Mouse (Mus musculus) olfactory bulb, adult 2 months (tissue): Measurements from ENCODE around the gene Wdr61. TPM values are rescaled to one million over a fixed set of nuclear protein-coding genes. Genes with fewer than 3 reads are reported as not detected.
A peak's percentile ranks its signal among the peaks of the same experiment; 100 is the strongest.

Source experiments
- H3K27ac ChIP-seq: fragments of 200-500 bp; 2 replicates; pipeline ENCODE4 v1.5.1; 2012; ENCODE audit warnings: low read depth, low read length; ENCODE audit not compliant: insufficient read depth
- H3K4me1 ChIP-seq: fragments of 200-500 bp; 2 replicates; pipeline ENCODE4 v1.6.1; 2012; ENCODE audit warnings: low read length; ENCODE audit not compliant: control insufficient read depth, insufficient read depth
- H3K4me3 ChIP-seq: fragments of 200-500 bp; 2 replicates; pipeline ENCODE4 v1.5.1; 2012; ENCODE audit warnings: mild to moderate bottlenecking, low read depth, low read length, moderate library complexity; ENCODE audit not compliant: insufficient read depth
- CTCF ChIP-seq: fragments of 200-500 bp; IDR thresholded peaks from 2 replicates; pipeline ENCODE4 v1.5.1; 2012; ENCODE audit warnings: low read depth, mild to moderate bottlenecking, low read length, moderate library complexity; ENCODE audit not compliant: insufficient read depth
- POLR2A ChIP-seq: fragments of 200-500 bp; IDR thresholded peaks from 2 replicates; pipeline ENCODE4 v1.6.1; 2012; ENCODE audit warnings: mild to moderate bottlenecking, low read depth, low read length, moderate library complexity; ENCODE audit not compliant: insufficient read depth
- WGBS: fragments of 180-500 bp; shearing (Covaris S2); methylation state at CpG from one replicate; pipeline ENCODE4 v1.1.7; 2018; 5-methylcytosine and 5-hydroxymethylcytosine counted together
- polyA plus RNA-seq: library from polyadenylated mRNA; stranded (reverse); fragments of >200 nt; gene quantifications from 2 replicates; pipeline ENCODE4 v1.2.4, GENCODE M21; 2012; ENCODE audit warnings: low replicate concordance; ENCODE audit not compliant: missing spikeins, insufficient read depth, insufficient read length

The Wdr61 gene
- polyA plus RNA-seq, 1 experiment, result not detected

- no peak for TF ChIP-seq POLR2A
- TF ChIP-seq CTCF, result peak; percentile 67
- peaks cover 3% of the 10 kb centered on the region; the same call in 1 of the 2 replicates for H3K4me1 ChIP-seq
- no peak overlapping the region for H3K27ac ChIP-seq
- H3K4me3 ChIP-seq, result no peak overlapping the region
- 32% methylated on average over 3 of the region's 3 CpGs for WGBS
These were observed 4.1 kb upstream of the Wdr61 start for GRCm38 (mm10) chr9:54738376-54738775.

GRCm38 (mm10) chr9:54736284-54736701, 2.0 kb upstream of the Wdr61 start:
- 22% methylated on average over 9 of the region's 9 CpGs for WGBS

GRCm38 (mm10) chr9:54734639-54735252, 427 bp upstream of the Wdr61 start:
- TF ChIP-seq POLR2A (no peak), CTCF (no peak)
- WGBS, result 17% methylated on average over 11 of the region's 11 CpGs
- no peak overlapping the region; the same call in 1 of the 2 replicates for H3K27ac ChIP-seq
- H3K4me3 ChIP-seq, result peak overlapping the region; percentile 72
- H3K4me1 ChIP-seq, result peaks cover 2% of the 10 kb centered on the region; the same call in 1 of the 2 replicates

More at GRCm38 (mm10) chr9:54736284-54736701, 2.0 kb upstream of the Wdr61 start:
- Histone ChIP-seq H3K4me3 (no peak overlapping the region), H3K4me1 (peaks cover 3% of the 10 kb centered on the region; the same call in 1 of the 2 replicates), H3K27ac (no peak overlapping the region)
- TF ChIP-seq POLR2A (no peak), CTCF (peak; percentile 33; the same call in 1 of the 2 replicates)

GRCm38 (mm10) chr9:54732122-54732521, 2.2 kb downstream of the Wdr61 start:
- 91% methylated on average over 2 of the region's 2 CpGs for WGBS
- Histone ChIP-seq H3K4me1 (no peaks in the 10 kb centered on the region), H3K27ac (no peak overlapping the region), H3K4me3 (no peak overlapping the region)
- TF ChIP-seq POLR2A, result no peak
- TF ChIP-seq CTCF, result no peak

GRCm38 (mm10) chr9:54726315-54726714, 8.0 kb downstream of the Wdr61 start:
- no peaks in the 10 kb centered on the region for H3K4me1 ChIP-seq
- TF ChIP-seq CTCF (no peak), POLR2A (no peak)
- WGBS, result 81% methylated on average over 5 of the region's 5 CpGs
- H3K4me3 ChIP-seq, result no peak overlapping the region
- no peak overlapping the region for H3K27ac ChIP-seq

GRCm38 (mm10) chr9:54722596-54722995, 11.7 kb downstream of the Wdr61 start:
- no peak overlapping the region for H3K27ac ChIP-seq
- H3K4me1 ChIP-seq, result no peaks in the 10 kb centered on the region
- TF ChIP-seq POLR2A (no peak), CTCF (no peak)
- H3K4me3 ChIP-seq, result no peak overlapping the region
- whole genome bisulfite sequencing, result 97% methylated on average over 4 of the region's 4 CpGs

- 56% methylated on average over 7 of the region's 7 CpGs for WGBS
- H3K4me1 ChIP-seq, result no peaks in the 10 kb centered on the region
- no peak overlapping the region for H3K27ac ChIP-seq
- no peak overlapping the region for H3K4me3 ChIP-seq
- TF ChIP-seq CTCF, result no peak
- no peak for TF ChIP-seq POLR2A
These were observed 12.2 kb downstream of the Wdr61 start for GRCm38 (mm10) chr9:54722156-54722555.

- Histone ChIP-seq H3K27ac (no peak overlapping the region), H3K4me1 (no peaks in the 10 kb centered on the region), H3K4me3 (no peak overlapping the region)
- TF ChIP-seq CTCF (no peak), POLR2A (no peak)
- WGBS, result 44% methylated on average over 3 of the region's 3 CpGs
These were observed 16.8 kb downstream of the Wdr61 start for GRCm38 (mm10) chr9:54717527-54717926.

GRCm38 (mm10) chr9:54715776-54716175, 18.5 kb downstream of the Wdr61 start:
- Histone ChIP-seq H3K4me3 (no peak overlapping the region), H3K4me1 (no peaks in the 10 kb centered on the region), H3K27ac (no peak overlapping the region)
- WGBS, result 92% methylated on average over 3 of the region's 3 CpGs
- TF ChIP-seq POLR2A (no peak), CTCF (no peak)
